Mouse (Mus musculus): ENCODE data around the gene Itk.

The Itk gene

DNA sequence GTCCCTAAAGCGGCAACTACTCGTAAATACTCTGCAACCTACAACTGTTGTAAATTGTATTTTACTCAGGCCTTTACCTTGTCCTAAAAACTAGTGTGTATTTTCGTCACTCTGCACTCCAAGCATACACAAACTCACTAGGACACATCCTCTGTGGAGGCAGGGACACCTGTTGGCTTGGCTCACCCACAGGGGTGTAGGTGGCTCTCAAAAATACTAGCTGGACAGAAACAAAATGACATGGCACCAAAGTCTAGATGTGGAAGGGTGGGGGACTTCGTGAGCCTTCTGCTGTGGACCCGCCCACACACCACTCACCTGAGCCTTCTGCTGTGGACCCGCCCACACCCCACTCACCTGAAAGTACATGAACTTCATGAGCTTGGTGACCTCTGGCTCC is 105.5 kb downstream of the Itk start:
- CTCF ChIA-PET, result interaction anchor here (0.6 to 1.5 kb wide), 2 partner anchors 10 to 59 kb away, joined by 3 to 6 read pairs; no protein-coding TSS in a partner anchor

DNA sequence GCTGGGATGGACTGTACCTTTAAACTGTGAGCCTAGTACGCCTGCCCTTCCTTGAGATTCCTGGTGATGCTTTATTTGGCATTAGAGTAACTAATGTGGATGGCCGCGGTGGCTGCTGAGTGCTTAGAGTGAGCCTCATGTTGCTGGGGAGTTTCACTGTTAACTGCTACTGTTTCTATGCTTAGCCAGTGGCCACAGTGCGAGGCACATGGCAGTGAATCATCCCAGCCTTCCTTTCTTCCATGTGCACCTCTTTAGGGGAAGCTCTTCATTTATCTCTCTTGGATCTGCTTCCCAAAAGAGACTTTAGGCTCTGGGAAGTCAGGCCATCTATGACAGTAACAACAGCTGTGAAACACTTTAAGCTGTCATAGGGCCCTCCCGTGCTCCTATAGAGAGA is 106.7 kb downstream of the Itk start:
- CTCF ChIA-PET, result interaction anchor here (0.6 to 1.5 kb wide), 4 partner anchors 9 to 80 kb away, joined by 3 to 9 read pairs (median 3); partner anchors contain the start of gene Cyfip2

DNA sequence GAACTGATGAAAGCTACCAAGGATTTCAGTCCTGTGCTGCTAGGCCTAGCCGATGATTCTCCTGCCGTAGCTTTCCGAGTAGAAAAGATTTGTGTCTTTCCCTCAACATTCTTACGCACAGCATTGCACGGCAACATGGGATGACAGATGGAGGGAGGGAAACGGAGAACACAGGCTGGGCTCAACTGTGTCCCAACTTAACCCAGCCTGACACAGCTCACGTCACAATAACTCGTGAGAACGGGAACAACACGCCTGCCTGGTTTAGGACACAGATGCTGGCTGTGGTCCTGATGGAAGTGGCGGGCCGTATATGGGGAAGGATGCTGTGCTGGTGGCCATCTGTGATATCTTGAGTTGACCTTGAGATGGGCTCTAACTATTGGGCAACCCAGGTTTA is 110.6 kb downstream of the Itk start:
- CTCF ChIA-PET, result no interaction called here

DNA sequence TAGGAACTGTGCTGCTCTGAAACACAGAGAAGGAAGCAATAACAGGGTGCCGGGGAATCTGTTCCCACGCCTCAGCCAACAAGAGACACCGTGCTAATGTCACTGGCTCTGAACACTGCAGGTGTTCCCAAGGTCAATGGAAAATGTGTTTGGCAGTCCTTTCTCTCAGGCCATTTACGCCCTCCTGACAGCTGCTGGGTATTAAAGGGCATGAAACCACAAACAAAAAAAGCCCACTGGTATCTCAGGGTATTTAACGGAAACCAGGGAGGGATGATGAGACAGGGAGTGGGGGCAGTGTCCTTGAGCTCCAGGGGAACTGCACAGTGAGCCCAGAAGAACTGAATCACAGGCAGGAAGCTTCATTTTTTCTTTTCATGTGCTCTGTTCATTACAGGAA is 111.2 kb downstream of the Itk start:
- CTCF ChIA-PET, result no interaction called here

DNA sequence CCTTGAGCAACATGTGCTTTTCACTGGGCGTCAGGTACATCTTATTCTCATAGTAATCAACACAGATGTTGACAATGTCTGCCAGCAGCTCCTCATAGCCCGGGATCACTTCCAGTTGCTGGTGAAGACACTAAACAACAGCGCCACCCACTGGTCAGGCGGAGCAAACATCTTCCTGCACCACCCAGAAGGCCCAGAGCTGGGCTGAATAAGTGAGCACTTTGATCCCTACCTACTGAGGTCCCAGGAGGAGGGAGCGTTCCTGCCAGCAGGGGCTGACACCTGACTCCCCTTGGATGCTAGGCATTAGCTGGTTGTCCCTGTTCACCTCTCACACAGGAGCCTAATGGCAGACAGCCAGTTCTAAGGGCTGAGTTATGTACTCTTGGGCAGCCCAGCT is 112.5 kb downstream of the Itk start:
- CTCF ChIA-PET, result interaction anchor here (0.7 to 0.9 kb wide), 2 partner anchors 49 to 165 kb away, joined by 3 read pairs; no protein-coding TSS in a partner anchor

DNA sequence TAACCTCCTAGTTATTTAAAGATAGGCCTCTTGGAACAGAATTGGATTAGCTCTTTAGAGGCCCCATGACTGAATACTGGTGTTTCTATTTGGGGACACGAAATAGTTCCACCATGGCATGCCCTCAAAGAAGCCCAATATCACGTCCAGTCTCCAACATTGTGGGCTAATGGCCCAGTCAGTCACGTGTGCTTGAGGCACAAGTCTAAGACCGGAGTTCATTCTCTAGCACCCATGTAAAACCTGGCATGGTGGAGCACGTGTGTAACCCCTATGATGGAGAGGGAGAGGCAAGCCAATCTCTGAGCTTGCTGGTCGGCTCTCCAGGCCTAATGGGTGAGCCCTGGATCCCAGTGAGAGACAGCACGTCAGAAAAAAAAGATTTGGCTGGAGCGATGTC is 113.1 kb downstream of the Itk start:
- CTCF ChIA-PET, result no interaction called here

DNA sequence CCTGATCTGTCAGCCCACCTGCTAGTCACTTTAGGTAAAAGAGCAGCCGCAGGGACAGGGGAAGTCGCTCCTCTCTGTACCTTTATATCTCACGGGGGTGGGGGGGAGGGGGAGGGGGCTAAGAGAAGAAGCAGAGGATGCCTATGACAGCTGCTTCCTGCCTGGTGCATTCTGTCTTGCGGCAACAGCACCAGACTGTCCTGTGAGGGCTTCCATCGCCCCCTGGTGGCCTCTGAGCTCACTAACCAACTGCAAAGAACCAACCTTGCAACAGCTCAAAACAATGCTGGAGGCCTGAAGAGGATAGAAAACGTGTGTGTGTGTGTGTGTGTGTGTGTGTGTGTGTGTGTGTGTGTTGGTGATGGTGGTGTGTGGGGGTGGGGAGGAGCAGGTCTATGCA is 114.0 kb downstream of the Itk start:
- CTCF ChIA-PET, result interaction anchor here (0.6 to 1.1 kb wide), 4 partner anchors 11 to 156 kb away, joined by 3 to 8 read pairs (median 4); no protein-coding TSS in a partner anchor

All from spleen, embryonic (tissue).